In the genomic region with DNA sequence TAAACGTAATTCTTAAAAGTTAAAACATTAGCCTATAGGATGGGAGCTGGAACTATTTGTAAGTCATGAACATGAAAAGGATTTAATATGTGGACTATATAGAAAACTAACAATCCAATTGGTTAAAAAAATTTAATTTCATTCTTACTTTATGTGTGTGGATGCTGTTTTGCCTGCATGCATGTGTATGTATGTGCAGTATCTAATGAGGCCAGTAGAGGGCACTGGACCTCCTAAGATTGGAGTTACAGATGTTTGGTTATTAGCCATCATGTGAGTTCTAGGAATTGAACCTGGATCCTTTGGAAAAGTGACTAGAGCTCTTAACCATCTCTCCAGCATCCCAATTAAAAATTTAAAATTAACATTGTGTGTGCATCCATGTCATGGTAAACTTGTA, we compare ENCODE assay signal across 9 mouse cellular contexts. TPM values are rescaled to one million over a fixed set of nuclear protein-coding genes. Genes with fewer than 3 reads are reported as not detected.
DNase-seq lines count a peak whose midpoint lies in the region; ATAC-seq and TF ChIP-seq lines count a peak whose summit lies in the region.
"Had no signal": no experiment of that assay in that cellular context is flagged by ENCODE, and none has a peak within 500 bp of the region (broad histone marks: within the 10 kb centered on the region; RNA-seq: fewer than 3 reads in every experiment).

No protein-coding gene starts in this region.

- H3K4me1 ChIP-seq in neural tube, embryonic 15.5 days = no peaks in the 10 kb centered on the region
- H3K4me1 ChIP-seq: neural tube, embryonic 13.5 days had no signal

- H3K27ac ChIP-seq in neural tube, embryonic 15.5 days (replicated peaks) = no peak overlapping the region
- H3K27ac ChIP-seq: neural tube, embryonic 13.5 days had no signal

- TF ChIP-seq CTCF in brain, embryonic 14.5 days (IDR thresholded peaks at IDR 0.05; ENCODE audit: borderline replicate concordance, extremely low read depth, insufficient read depth, insufficient read length) = peak; percentile 69; the same call in 1 of the 2 replicates

- no peaks in the 10 kb centered on the region for H3K27me3 ChIP-seq in neural tube, embryonic 15.5 days (replicated peaks)
- H3K27me3 ChIP-seq: neural tube, embryonic 13.5 days had no signal

- WGBS in neural tube, embryonic 15.5 days = 94% methylated on average over 1 of the region's 1 CpGs

- no peak overlapping the region for H3K4me2 ChIP-seq in neural tube, embryonic 15.5 days
- H3K4me2 ChIP-seq: neural tube, embryonic 13.5 days had no signal

- H3K36me3 ChIP-seq in neural tube, embryonic 15.5 days = peaks cover 59% of the 10 kb centered on the region

- ATAC-seq in neural tube, embryonic 15.5 days (ENCODE audit: low FRiP score) = no peak
- ATAC-seq in erythroid progenitor cell, adult 5-6 weeks (replicated peaks; ENCODE audit: low FRiP score, poor library complexity, severe bottlenecking) = 0 out of 2 replicates have a peak, but pooled peaks have one; percentile 61
- ATAC-seq in monocyte, adult 5-6 weeks (replicated peaks; ENCODE audit: insufficient number of reproducible peaks, low FRiP score, low TSS enrichment, poor library complexity, severe bottlenecking) = 0 out of 2 replicates have a peak, but pooled peaks have one; percentile 63

- no peak for TF ChIP-seq POLR2A in brain, embryonic 14.5 days (IDR thresholded peaks at IDR 0.05; ENCODE audit: borderline replicate concordance, extremely low read depth, insufficient read depth, insufficient read length, poor library complexity, severe bottlenecking)

- DNase-seq in adrenal gland, adult (ENCODE audit: inconsistent age in 2 of 2, low spot score in 1 of 2) = peak; percentile 21 to 78
- DNase-seq in adrenal gland, adult 8-10 months = no peak
- peak; percentile 50 for DNase-seq in neural tube, embryonic 10.5 days (ENCODE audit: extremely low spot score, low spot score)
- DNase-seq in brain, embryonic 14.5 days (ENCODE audit: low read depth) = peak; percentile 77
- DNase-seq in layer of hippocampus, adult 9-10 months (ENCODE audit: low spot score) = peak; percentile 26

- no peaks in the 10 kb centered on the region for H3K9me3 ChIP-seq in neural tube, embryonic 15.5 days (replicated peaks)
- H3K9me3 ChIP-seq: neural tube, embryonic 13.5 days had no signal

- no peak overlapping the region for H3K9ac ChIP-seq in neural tube, embryonic 15.5 days (replicated peaks)
- H3K9ac ChIP-seq: neural tube, embryonic 13.5 days had no signal

- H3K4me3 ChIP-seq in neural tube, embryonic 15.5 days (replicated peaks) = no peak overlapping the region
- H3K4me3 ChIP-seq: neural tube, embryonic 13.5 days had no signal

RNA-seq across cellular contexts. Expression of a gene that starts 25.9 kb away (rescaled TPM):
- total RNA-seq in adrenal gland, adult 8-10 months (2022) = 10 to 100 TPM; 57.9 to 78.0 (median 74.5) TPM
- polyA plus RNA-seq in neural tube, embryonic 15.5 days (2015; fragmentation: Nextera tagmentation; extraction: Ambion mirVana) = 22.8 and 23.1 TPM in 2 replicates
- 24.1 and 27.0 TPM in 2 replicates for polyA plus RNA-seq in brain, embryonic 14.5 days (2012; rRNA removed)
- total RNA-seq in erythroid progenitor cell, adult 5-6 weeks (2015; ENCODE audit: low replicate concordance) = 6.8 and 13.0 TPM in 2 replicates
- 7.7 and 66.6 TPM in 2 replicates for total RNA-seq in erythroid progenitor cell, adult 5-6 weeks (2017; ENCODE audit: low replicate concordance)
- 43.3 to 103 TPM (median 80.0 TPM) in 3 replicates for total RNA-seq in monocyte, adult 5-6 weeks (2017)

RNA-seq across cellular contexts. Expression of a gene that starts 57.6 kb away (rescaled TPM):
- 10 to 100 TPM; 35.5 to 54.1 (median 45.7) TPM for total RNA-seq in adrenal gland, adult 8-10 months (2022)
- polyA plus RNA-seq in neural tube, embryonic 15.5 days (2015; fragmentation: Nextera tagmentation; extraction: Ambion mirVana) = 5.5 and 6.0 TPM in 2 replicates
- polyA plus RNA-seq in brain, embryonic 14.5 days (2012; rRNA removed) = 15.4 and 19.2 TPM in 2 replicates
- 11.7 and 12.6 TPM in 2 replicates for total RNA-seq in erythroid progenitor cell, adult 5-6 weeks (2015; ENCODE audit: low replicate concordance)
- 6.1 and 9.6 TPM in 2 replicates for total RNA-seq in erythroid progenitor cell, adult 5-6 weeks (2017; ENCODE audit: low replicate concordance)
- total RNA-seq in monocyte, adult 5-6 weeks (2017) = 37.7 to 55.0 TPM (median 54.1 TPM) in 3 replicates
